Mouse (Mus musculus) ES-E14 (cell line): Measurements from ENCODE around the gene Speer4e.
"Not testable (repeated sequence)": the region's sequence is repeated elsewhere in the genome, so short reads cannot be mapped to it uniquely, and the experiment has no call there.

Experiments
- CHD2 ChIP-seq: IDR thresholded peaks from 2 replicates; pipeline ENCODE4 v1.6.1; 2014; ENCODE audit warnings: mild to moderate bottlenecking, low read depth, low read length, inconsistent platforms
- HCFC1 ChIP-seq: IDR thresholded peaks from 2 replicates; pipeline ENCODE4 v1.6.1; 2012; ENCODE audit warnings: low read length, inconsistent platforms, borderline replicate concordance; ENCODE audit not compliant: insufficient read depth
- MAFK ChIP-seq: IDR thresholded peaks from 2 replicates; pipeline ENCODE4 v1.6.1; 2014; ENCODE audit warnings: mild to moderate bottlenecking, low read depth, low read length, inconsistent platforms; ENCODE audit not compliant: insufficient read depth
- ZC3H11A ChIP-seq: IDR thresholded peaks from 2 replicates; pipeline ENCODE4 v1.6.1; 2012; ENCODE audit warnings: low read depth, mild to moderate bottlenecking, inconsistent platforms, low read length, borderline replicate concordance
- ZNF384 ChIP-seq: IDR thresholded peaks from 2 replicates; pipeline ENCODE4 v1.6.1; 2012; ENCODE audit warnings: low read depth, low read length, inconsistent platforms

DNA sequence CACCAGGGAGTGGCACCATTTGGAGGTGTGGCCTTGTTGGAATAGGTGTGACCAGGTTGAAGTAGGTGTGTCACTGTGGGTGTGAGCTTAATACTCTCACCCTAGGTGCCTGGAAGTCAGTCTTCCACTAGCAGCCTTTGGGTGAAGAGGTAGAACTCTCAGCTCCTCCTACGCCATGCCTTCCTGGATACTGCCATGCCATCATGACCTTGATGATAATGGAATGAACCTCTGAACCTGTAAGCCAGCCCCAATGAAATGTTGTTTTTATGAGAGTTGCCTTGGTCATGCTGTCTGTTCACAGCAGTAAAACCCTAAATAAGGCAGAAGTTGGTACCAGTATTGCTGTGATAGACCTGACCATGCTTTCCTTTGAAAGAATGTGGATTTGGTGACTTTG, 2.8 kb upstream of the Speer4e start:
- TF ChIP-seq MAFK, HCFC1, ZC3H11A, ZNF384, CHD2: not testable (repeated sequence)
